Mouse (Mus musculus) ES-E14 (cell line): ENCODE measurements around the gene Slco1a1. TPM values are rescaled to one million over a fixed set of nuclear protein-coding genes. Genes with fewer than 3 reads are reported as not detected.
"Not testable (repeated sequence)": the region's sequence is repeated elsewhere in the genome, so short reads cannot be mapped to it uniquely, and the experiment has no call there.

Experiments used
- DNase-seq: peaks from one replicate; pipeline ENCODE4 v3.0.0-alpha.2; 2013; ENCODE audit warnings: low read depth, low spot score
- H3K27ac ChIP-seq: 2 replicates; pipeline ENCODE4 v1.5.1; 2012; ENCODE audit warnings: low read depth, mild to moderate bottlenecking, low read length, moderate library complexity, mixed read lengths; ENCODE audit not compliant: poor library complexity, insufficient read depth, severe bottlenecking
- H3K36me3 ChIP-seq: 2 replicates; pipeline ENCODE4 v1.6.1; 2012; ENCODE audit warnings: mild to moderate bottlenecking, low read length, moderate library complexity, mixed read lengths; ENCODE audit not compliant: control insufficient read depth, poor library complexity, insufficient read depth, severe bottlenecking
- H3K4me1 ChIP-seq, 2 experiments: fragments of 150-350 bp in 1 of 2; sonication (generic) in 1 of 2; 2 replicates each; pipeline ENCODE4 v1.6.1; 2012; ENCODE audit warnings: low read length in 2 of 2, mild to moderate bottlenecking in 1 of 2, mixed read lengths in 1 of 2; ENCODE audit not compliant: control insufficient read depth in 2 of 2, insufficient read depth in 2 of 2, poor library complexity in 1 of 2
- H3K4me3 ChIP-seq, 2 experiments: fragments of 150-350 bp in 1 of 2; sonication (generic) in 1 of 2; 2 replicates each; pipeline ENCODE4 v1.5.1; 2012; ENCODE audit warnings: low read length in 2 of 2, low read depth in 1 of 2, mild to moderate bottlenecking in 1 of 2, mixed read lengths in 1 of 2; ENCODE audit not compliant: insufficient read depth in 1 of 2, poor library complexity in 1 of 2, severe bottlenecking in 1 of 2
- H3K9ac ChIP-seq: 2 replicates; pipeline ENCODE4 v1.6.1; 2012; ENCODE audit warnings: low read depth, mild to moderate bottlenecking, low read length, mixed read lengths; ENCODE audit not compliant: poor library complexity, insufficient read depth, severe bottlenecking
- H3K9me3 ChIP-seq: fragments of 150-350 bp; sonication (generic); 2 replicates; pipeline ENCODE4 v1.6.1; 2012; ENCODE audit warnings: low read depth, mild to moderate bottlenecking, low read length; ENCODE audit not compliant: control insufficient read depth, insufficient read depth
- CHD2 ChIP-seq: IDR thresholded peaks from 2 replicates; pipeline ENCODE4 v1.6.1; 2014; ENCODE audit warnings: mild to moderate bottlenecking, low read depth, low read length, inconsistent platforms
- HCFC1 ChIP-seq: IDR thresholded peaks from 2 replicates; pipeline ENCODE4 v1.6.1; 2012; ENCODE audit warnings: low read length, inconsistent platforms, borderline replicate concordance; ENCODE audit not compliant: insufficient read depth
- MAFK ChIP-seq: IDR thresholded peaks from 2 replicates; pipeline ENCODE4 v1.6.1; 2014; ENCODE audit warnings: mild to moderate bottlenecking, low read depth, low read length, inconsistent platforms; ENCODE audit not compliant: insufficient read depth
- ZC3H11A ChIP-seq: IDR thresholded peaks from 2 replicates; pipeline ENCODE4 v1.6.1; 2012; ENCODE audit warnings: low read depth, mild to moderate bottlenecking, inconsistent platforms, low read length, borderline replicate concordance
- ZNF384 ChIP-seq: IDR thresholded peaks from 2 replicates; pipeline ENCODE4 v1.6.1; 2012; ENCODE audit warnings: low read depth, low read length, inconsistent platforms
- in situ Hi-C, 2 experiments: fragments of 600-800 bp; cut with MboI; formaldehyde crosslinking; loops; one replicate each; pipeline ENCODE4 v1.15.1; 2025; ENCODE audit warnings: low sequenced_read_pairs in 2 of 2, inconsistent platforms in 1 of 2; ENCODE audit not compliant: unreplicated experiment in 2 of 2
- total RNA-seq: library from RNA; depleted of rRNA; stranded (reverse); fragments of 300-350 nt; gene quantifications from 2 replicates; pipeline ENCODE4 v1.2.3, GENCODE M21; 2012

Gene Slco1a1
- total RNA-seq, 1 experiment = not detected

GRCm38 (mm10) chr6:141882581-141882980 lies 64.2 kb downstream of the Slco1a1 start:
- Histone ChIP-seq H3K9me3 (no peaks in the 10 kb centered on the region), H3K4me3 (no peak overlapping the region), H3K36me3 (no peaks in the 10 kb centered on the region), H3K9ac (no peak overlapping the region), H3K27ac (no peak overlapping the region), H3K4me1 (no peaks in the 10 kb centered on the region)
- no peak for DNase-seq
- no peak for TF ChIP-seq CHD2
- TF ChIP-seq HCFC1 = no peak
- TF ChIP-seq MAFK = no peak
- no peak for TF ChIP-seq ZC3H11A
- no peak for TF ChIP-seq ZNF384
- in situ Hi-C loops = no loop called here

- H3K9ac ChIP-seq, H3K9me3 ChIP-seq, H3K27ac ChIP-seq, in situ Hi-C loops, H3K36me3 ChIP-seq, H3K4me1 ChIP-seq, H3K4me3 ChIP-seq, DNase-seq: not testable (repeated sequence)
Measured at GRCm38 (mm10) chr6:141875742-141876141, 71.0 kb downstream of the Slco1a1 start.

- no peak overlapping the region for H3K9ac ChIP-seq
Measured at GRCm38 (mm10) chr6:141871711-141872110, 75.1 kb downstream of the Slco1a1 start.

GRCm38 (mm10) chr6:141868735-141869134 lies 78.0 kb downstream of the Slco1a1 start:
- Histone ChIP-seq H3K4me1 (no peaks in the 10 kb centered on the region), H3K4me3 (no peak overlapping the region), H3K9ac (no peak overlapping the region), H3K9me3 (no peaks in the 10 kb centered on the region), H3K36me3 (no peaks in the 10 kb centered on the region), H3K27ac (no peak overlapping the region)
- in situ Hi-C loops = no loop called here
- TF ChIP-seq ZC3H11A (no peak), CHD2 (no peak)
- DNase-seq = no peak

More at GRCm38 (mm10) chr6:141871711-141872110, 75.1 kb downstream of the Slco1a1 start:
- no peak for DNase-seq
- Histone ChIP-seq H3K27ac (no peak overlapping the region), H3K36me3 (no peaks in the 10 kb centered on the region), H3K9me3 (no peaks in the 10 kb centered on the region), H3K4me1 (no peaks in the 10 kb centered on the region), H3K4me3 (no peak overlapping the region)
- TF ChIP-seq ZC3H11A = no peak
- no peak for TF ChIP-seq CHD2
- TF ChIP-seq MAFK = no peak
- no peak for TF ChIP-seq HCFC1
- no peak for TF ChIP-seq ZNF384
- in situ Hi-C loops = no loop called here

- TF ChIP-seq HCFC1 = no peak
- no peak for TF ChIP-seq ZNF384
- no peak for TF ChIP-seq ZC3H11A
- TF ChIP-seq MAFK = no peak
- no peak for TF ChIP-seq CHD2
- in situ Hi-C loops = no loop called here
- H3K9me3 ChIP-seq = no peaks in the 10 kb centered on the region
- H3K27ac ChIP-seq = no peak overlapping the region
- no peak overlapping the region for H3K4me3 ChIP-seq
- no peaks in the 10 kb centered on the region for H3K4me1 ChIP-seq
- no peaks in the 10 kb centered on the region for H3K36me3 ChIP-seq
- H3K9ac ChIP-seq = no peak overlapping the region
- no peak for DNase-seq
Measured at GRCm38 (mm10) chr6:141866026-141866425, 80.7 kb downstream of the Slco1a1 start.
